Mouse (Mus musculus) spleen, embryonic (tissue): Measurements from ENCODE around the gene Phospho1.

Experiments used
- CTCF ChIA-PET: fragments of 350-600 bp; sonication (Branson Sonifier 250); formaldehyde crosslinking; loops from one replicate; lab custom pipeline; 2022; lab: Charles Lee

The Phospho1 gene

DNA sequence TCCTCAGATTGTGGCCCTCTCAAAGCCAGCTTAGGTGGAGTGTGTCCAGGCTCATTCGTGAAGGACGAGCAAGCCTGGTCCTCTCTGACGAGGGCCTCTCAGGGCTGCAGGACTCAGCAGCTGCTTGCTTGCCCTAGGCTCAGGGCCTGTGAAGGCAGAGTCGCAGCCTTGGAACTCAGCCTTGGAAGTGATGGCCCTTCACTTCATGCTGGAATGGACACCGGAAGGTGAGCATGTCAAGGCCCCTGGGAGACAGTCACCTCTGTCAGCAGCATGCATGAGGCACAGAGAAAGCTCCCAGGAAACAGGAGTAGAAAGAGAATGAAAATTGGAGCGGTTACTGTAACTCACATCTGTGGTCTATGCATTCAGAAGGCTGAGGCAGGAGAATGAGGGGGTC lies 12.6 kb upstream of the Phospho1 start:
- CTCF ChIA-PET = no interaction called here

- CTCF ChIA-PET = no interaction called here
Observed at GRCm38 (mm10) chr11:95812224-95812623, 12.1 kb upstream of the Phospho1 start.

DNA sequence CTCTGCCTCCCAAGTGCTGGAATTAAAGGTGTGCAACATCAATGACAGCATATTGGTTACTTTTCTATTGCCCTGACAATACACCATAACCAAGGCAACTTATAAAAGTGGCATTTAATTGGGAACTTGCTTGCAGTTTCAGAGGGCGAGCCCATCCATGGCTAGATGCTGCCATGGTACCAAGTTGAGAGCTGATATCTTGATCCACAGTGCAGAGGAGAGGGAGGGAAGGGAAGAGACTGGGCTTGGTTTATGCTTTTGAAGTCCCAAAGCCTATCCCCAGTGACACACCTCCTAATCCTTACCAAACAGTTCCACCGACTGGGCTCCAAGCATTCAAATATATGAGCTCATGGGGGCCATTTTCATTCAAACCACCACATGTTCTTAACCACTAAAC lies 10.2 kb upstream of the Phospho1 start:
- CTCF ChIA-PET = no interaction called here

DNA sequence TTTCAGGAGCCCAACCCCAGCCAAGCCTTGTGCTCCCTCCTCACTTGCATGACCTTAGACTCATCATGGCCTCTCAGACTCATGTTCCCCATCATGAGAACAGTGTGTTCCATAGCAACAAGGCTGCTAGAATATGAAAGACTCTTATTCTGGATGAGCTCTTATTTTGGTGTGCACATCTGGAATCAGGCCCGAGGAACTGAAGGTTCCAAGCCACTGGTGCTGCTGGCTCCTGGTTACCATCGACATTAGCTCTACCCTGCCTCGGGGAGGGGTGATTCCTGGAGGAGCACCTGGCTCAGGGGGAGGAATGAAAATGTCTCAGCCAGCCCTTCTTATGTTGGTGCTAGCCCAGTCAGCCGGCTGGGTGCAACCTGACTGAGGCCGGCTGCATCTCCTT lies 9.4 kb upstream of the Phospho1 start:
- CTCF ChIA-PET = no interaction called here

- CTCF ChIA-PET = no interaction called here
Observed at GRCm38 (mm10) chr11:95815412-95815811, 8.9 kb upstream of the Phospho1 start.

- CTCF ChIA-PET = no interaction called here
Observed at GRCm38 (mm10) chr11:95819138-95819537, 5.2 kb upstream of the Phospho1 start.

DNA sequence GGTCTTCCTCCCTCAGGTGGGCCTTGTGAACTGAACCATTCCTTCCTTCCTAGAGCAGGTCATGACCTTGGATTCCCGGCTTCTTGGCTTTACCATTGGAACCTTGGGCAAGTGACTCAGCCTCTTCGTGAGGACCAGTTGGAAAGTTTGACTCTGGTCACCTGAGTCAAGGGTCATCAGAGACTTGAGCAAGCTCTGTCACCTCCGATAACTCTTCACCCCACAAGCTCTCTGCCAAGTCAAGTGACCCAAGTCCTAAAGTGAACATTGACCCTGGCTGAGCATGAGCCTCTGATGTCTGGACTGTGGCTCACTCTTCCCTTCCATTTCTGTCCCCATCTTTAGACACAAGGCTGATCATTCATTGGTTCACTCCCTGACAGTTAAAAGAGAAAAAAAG lies 2.8 kb upstream of the Phospho1 start:
- CTCF ChIA-PET = no interaction called here

- CTCF ChIA-PET = no interaction called here
Observed at GRCm38 (mm10) chr11:95822437-95822836, 1.9 kb upstream of the Phospho1 start.

GRCm38 (mm10) chr11:95824877-95825243 lies 561 bp downstream of the Phospho1 start:
- CTCF ChIA-PET = interaction anchor here (0.9 to 1.1 kb wide), 3 partner anchors 26 to 74 kb away, joined by 3 to 5 read pairs (median 4); no protein-coding TSS in a partner anchor

DNA sequence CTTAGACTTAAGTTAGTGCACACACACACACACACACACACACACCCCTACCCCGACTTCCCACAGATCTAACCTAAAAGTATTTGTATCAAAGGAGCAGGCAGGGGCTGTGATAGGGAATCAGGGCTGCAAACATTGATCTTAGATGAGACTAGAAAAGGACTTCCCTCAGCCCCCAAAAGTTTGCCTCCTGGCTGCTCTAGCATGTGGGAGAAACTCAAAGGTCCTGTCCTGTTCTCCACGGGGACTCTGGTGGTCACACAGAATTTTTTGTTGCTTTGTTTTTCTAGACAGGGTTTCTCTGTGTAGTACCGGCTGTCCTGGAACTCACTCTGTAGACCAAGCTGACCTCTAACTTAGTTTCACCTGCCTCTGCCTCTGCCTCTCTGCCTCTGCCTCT lies 1.3 kb downstream of the Phospho1 start:
- CTCF ChIA-PET = interaction anchor here (1.3 kb wide), 1 partner anchor 29 kb away, joined by 3 read pairs; no protein-coding TSS in a partner anchor

DNA sequence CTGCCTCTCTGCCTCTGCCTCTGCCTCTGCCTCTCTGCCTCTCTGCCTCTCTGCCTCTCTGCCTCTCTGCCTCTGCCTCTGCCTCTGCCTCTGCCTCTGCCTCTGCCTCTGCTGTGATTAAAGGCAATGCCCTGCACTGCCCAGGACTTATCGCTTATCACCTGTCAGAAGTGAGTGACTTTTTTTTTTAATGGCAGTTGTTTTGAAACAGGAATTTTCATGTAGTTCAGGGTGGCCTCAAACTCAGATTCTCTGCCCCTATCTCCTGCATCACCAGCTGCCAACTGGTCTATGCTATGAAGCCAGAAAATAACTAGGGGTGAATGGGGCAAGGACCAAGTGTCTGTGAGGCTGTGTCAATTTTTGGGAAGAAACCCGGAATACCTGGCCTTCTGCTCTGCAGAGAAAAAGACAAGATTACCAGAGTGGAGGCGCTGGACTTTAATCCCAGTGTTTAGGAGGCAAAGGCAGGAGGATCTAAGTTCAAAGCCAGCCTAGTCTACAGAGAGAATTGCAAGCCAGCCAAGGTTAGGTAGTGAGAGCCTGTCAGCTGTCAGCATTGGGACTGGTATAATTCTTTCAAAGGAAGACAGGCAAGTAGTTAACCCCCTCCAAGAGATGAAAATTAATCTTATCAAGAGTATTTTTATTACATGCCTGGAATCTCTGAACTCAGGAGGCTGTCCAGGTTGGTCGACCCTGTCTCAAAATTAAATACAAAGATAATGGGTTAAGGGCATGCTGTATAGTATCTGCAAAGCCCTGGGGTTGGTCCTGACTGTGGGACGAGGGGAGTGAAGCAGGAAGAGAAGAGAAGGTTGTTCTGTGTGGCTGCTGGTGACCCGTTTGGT lies 2.2 kb downstream of the Phospho1 start:
- CTCF ChIA-PET = interaction anchor here (1.3 to 3.1 kb wide), 3 partner anchors 27 to 154 kb away, joined by 3 to 15 read pairs (median 9); no protein-coding TSS in a partner anchor

DNA sequence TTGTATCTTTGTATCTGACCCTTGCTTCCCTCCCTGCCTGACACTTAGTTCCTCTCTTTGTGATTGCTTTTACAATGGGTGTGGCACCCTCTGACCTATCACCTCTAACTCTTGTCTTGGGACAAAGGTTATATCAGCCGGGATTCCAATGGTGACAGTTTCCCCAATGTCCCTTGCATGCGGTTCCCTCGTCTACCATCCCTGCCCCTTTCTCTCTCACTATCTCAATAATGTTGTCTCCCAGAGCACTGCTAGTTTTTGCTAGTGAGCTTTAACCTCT lies 2.8 kb downstream of the Phospho1 start:
- CTCF ChIA-PET = interaction anchor here (0.9 to 3.1 kb wide), 3 partner anchors 27 to 153 kb away, joined by 4 to 15 read pairs (median 9); no protein-coding TSS in a partner anchor

- CTCF ChIA-PET = interaction anchor here (0.6 to 3.1 kb wide), 10 partner anchors 9 to 153 kb away, joined by 3 to 15 read pairs (median 4); partner anchors contain the start of gene Abi3
Observed at GRCm38 (mm10) chr11:95827464-95828085, 3.3 kb downstream of the Phospho1 start.

GRCm38 (mm10) chr11:95828181-95828964 lies 4.1 kb downstream of the Phospho1 start:
- CTCF ChIA-PET = interaction anchor here (0.6 to 3.1 kb wide), 11 partner anchors 10 to 152 kb away, joined by 3 to 15 read pairs (median 4); partner anchors contain the start of gene Abi3

- CTCF ChIA-PET = interaction anchor here (1.8 to 3.1 kb wide), 2 partner anchors 11 to 24 kb away, joined by 4 to 15 read pairs; no protein-coding TSS in a partner anchor
Observed at GRCm38 (mm10) chr11:95829526-95830050, 5.3 kb downstream of the Phospho1 start.

DNA sequence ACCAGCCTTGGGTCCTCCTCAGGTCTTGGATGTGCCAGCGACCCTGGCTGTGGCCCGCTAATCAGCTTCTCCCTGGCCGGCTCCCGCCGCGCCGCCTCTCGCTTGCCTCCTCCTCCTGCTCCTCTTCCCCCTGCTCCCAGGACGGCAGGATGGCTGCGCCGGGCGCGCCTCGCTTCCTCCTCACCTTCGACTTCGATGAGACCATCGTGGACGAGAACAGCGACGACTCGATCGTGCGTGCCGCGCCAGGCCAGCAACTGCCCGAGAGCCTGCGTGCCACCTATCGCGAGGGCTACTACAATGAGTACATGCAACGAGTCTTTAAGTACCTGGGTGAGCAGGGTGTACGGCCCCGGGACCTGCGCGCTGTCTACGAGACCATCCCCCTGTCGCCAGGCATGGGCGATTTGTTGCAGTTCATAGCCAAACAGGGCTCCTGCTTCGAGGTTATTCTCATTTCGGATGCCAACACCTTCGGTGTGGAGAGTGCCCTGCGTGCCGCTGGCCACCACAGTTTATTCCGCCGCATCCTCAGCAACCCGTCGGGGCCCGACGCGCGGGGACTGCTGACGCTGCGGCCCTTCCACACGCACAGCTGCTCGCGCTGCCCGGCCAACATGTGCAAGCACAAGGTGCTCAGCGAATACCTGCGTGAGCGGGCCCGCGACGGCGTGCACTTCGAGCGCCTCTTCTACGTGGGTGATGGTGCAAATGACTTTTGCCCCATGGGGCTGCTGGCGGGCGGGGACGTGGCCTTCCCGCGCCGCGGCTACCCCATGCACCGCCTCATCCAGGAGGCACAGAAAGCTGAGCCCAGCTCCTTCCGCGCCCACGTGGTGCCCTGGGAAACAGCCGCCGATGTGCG lies 6.3 kb downstream of the Phospho1 start:
- CTCF ChIA-PET = interaction anchor here (0.7 kb wide), 1 partner anchor 150 kb away, joined by 3 read pairs; no protein-coding TSS in a partner anchor

DNA sequence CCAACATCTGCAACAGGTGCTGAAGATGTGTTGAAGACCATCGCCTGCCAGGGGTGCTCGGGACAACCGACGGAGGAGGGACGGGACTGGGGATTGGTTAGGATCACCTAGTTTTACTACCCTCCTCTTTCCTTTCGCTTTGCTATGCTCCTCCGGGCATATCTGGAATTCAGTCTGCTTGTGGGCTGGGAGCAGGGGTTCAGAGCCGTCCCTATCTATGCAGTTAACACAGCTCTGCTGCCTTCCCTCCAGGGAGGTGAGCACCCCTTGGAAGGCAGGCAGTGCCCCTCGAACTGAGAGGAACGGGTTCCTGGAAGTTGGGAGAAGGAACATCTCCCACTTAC lies 6.9 kb downstream of the Phospho1 start:
- CTCF ChIA-PET = no interaction called here

DNA sequence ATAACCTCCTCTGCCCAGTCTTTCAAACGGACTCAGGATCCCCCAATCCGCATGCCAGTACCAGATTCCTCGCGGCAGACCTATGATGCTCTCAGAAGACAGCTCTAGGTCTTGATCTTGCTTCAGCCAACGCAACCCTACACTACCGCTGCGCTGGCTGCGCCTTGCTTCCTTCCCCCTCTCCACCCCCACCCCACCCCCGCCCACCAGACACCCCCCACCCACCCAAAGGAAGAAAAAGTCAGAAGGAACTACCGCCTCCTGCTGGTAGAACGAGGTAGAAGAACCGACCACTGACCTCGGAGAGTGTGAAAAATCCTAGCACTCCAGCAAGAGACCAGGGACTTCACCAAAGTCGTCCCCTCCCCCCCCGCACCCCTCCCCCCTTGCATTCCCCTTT lies 7.3 kb downstream of the Phospho1 start:
- CTCF ChIA-PET = no interaction called here

DNA sequence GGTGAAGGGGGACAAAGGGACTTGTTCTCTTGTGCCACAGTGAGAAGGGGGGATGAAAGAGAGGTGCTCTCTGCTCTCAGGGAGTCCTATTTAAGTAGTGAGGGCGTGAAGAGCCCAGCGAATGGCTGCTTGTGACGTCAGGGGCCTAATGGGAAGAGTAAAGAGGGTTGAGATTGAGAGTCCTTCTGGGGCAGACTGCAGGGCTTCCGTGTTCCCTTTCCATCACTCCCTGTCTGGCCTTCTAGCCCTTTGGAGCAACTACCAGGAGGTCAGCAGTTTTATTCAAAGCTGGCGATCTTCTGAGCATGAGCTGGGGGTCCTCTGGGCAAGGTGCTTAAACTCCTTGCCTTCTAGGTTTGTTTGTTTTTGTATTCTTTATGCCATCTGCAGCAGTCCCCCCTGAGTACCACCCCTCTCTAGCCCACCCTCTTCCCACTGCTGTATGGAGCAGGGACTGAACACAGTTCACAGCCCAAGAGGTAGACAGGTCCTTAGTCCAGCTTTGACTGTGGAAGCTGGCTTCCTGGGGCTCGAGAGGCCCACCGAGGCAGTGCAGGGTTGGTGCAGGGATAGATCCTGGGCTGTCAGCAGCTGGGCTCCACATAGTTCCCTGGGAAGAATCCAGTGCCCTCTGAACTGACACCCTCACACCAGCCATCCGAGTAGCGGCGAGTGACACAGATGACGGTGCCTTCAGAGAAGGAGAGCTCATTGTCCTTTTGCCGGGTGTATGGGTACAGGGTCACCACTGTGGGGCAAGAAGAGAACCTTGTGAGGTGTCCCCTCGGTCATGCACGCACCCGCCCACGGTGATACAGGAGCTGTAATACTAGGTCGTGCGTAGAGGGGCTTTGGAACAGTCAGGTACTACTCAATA lies 8.1 kb downstream of the Phospho1 start:
- CTCF ChIA-PET = interaction anchor here (0.5 kb wide), 1 partner anchor 47 kb away, joined by 3 read pairs; no protein-coding TSS in a partner anchor
